Mouse (Mus musculus) thymus, adult 2 months (tissue): ENCODE data around the gene Zc3hc1. TPM values are rescaled to one million over a fixed set of nuclear protein-coding genes. Genes with fewer than 3 reads are reported as not detected.

ENCODE experiments used
- DNase-seq: peaks from one replicate; pipeline ENCODE4 v3.0.0; 2021
- H3K27ac ChIP-seq: fragments of 200-500 bp; 2 replicates; pipeline ENCODE4 v1.5.1; 2012; ENCODE audit warnings: low read length, control low read depth; ENCODE audit not compliant: control insufficient read depth, insufficient read depth
- H3K27me3 ChIP-seq: fragments of 200-500 bp; 2 replicates; pipeline ENCODE4 v1.6.1; 2012; ENCODE audit warnings: mild to moderate bottlenecking, low read length, moderate library complexity, mixed read lengths; ENCODE audit not compliant: control insufficient read depth, insufficient read depth
- H3K36me3 ChIP-seq: fragments of 200-500 bp; 2 replicates; pipeline ENCODE4 v1.6.1; 2012; ENCODE audit warnings: mild to moderate bottlenecking, low read length, moderate library complexity; ENCODE audit not compliant: control insufficient read depth, insufficient read depth
- H3K4me1 ChIP-seq: fragments of 200-500 bp; replicated peaks from 2 replicates; pipeline ENCODE4 v1.6.1; 2012; ENCODE audit warnings: low read length; ENCODE audit not compliant: control insufficient read depth, insufficient read depth
- H3K4me3 ChIP-seq: fragments of 200-500 bp; 2 replicates; pipeline ENCODE4 v1.5.1; 2012; ENCODE audit warnings: mild to moderate bottlenecking, low read length, control low read depth, moderate library complexity; ENCODE audit not compliant: control insufficient read depth, insufficient read depth
- CTCF ChIP-seq: fragments of 200-500 bp; IDR thresholded peaks from 2 replicates; pipeline ENCODE4 v1.5.1; 2012; ENCODE audit warnings: mild to moderate bottlenecking, control low read depth, low read length, moderate library complexity, borderline replicate concordance; ENCODE audit not compliant: control insufficient read depth, poor library complexity, insufficient read depth; ENCODE audit errors: extremely low read depth
- POLR2A ChIP-seq: fragments of 200-500 bp; IDR thresholded peaks from 2 replicates; pipeline ENCODE4 v1.6.1; 2012; ENCODE audit warnings: mild to moderate bottlenecking, low read length, control low read depth, moderate library complexity; ENCODE audit not compliant: control insufficient read depth, poor library complexity, insufficient read depth; ENCODE audit errors: extremely low read depth
- WGBS: fragments of 180-500 bp; shearing (Covaris S2); methylation state at CpG from one replicate; pipeline ENCODE4 v1.1.7; 2018; 5-methylcytosine and 5-hydroxymethylcytosine counted together
- polyA plus RNA-seq: library from polyadenylated mRNA; depleted of rRNA; stranded (reverse); fragments of >200 nt; gene quantifications from 2 replicates; pipeline ENCODE4 v1.2.3, GENCODE M21; 2012

Zc3hc1 gene
- polyA plus RNA-seq, 1 experiment: 27.3 TPM

GRCm38 (mm10) chr6:30374731-30375510 lies 15.9 kb downstream of the Zc3hc1 start:
- Histone ChIP-seq H3K27me3 (no peaks in the 10 kb centered on the region), H3K4me1 (no peaks in the 10 kb centered on the region), H3K36me3 (peaks cover 61% of the 10 kb centered on the region), H3K27ac (no peak overlapping the region), H3K4me3 (no peak overlapping the region)
- 96% methylated on average over 16 of the region's 16 CpGs for WGBS
- no peak for TF ChIP-seq POLR2A
- TF ChIP-seq CTCF: no peak
- no peak for DNase-seq

GRCm38 (mm10) chr6:30372627-30373369 lies 18.0 kb downstream of the Zc3hc1 start:
- Histone ChIP-seq H3K4me3 (no peak overlapping the region), H3K27ac (no peak overlapping the region), H3K36me3 (peaks cover 73% of the 10 kb centered on the region), H3K27me3 (no peaks in the 10 kb centered on the region), H3K4me1 (no peaks in the 10 kb centered on the region)
- DNase-seq: no peak
- no peak for TF ChIP-seq CTCF
- TF ChIP-seq POLR2A: no peak
- WGBS: 97% methylated on average over 17 of the region's 17 CpGs

- peaks cover 68% of the 10 kb centered on the region for H3K36me3 ChIP-seq
- H3K4me3 ChIP-seq: no peak overlapping the region
- no peaks in the 10 kb centered on the region for H3K4me1 ChIP-seq
- no peak overlapping the region for H3K27ac ChIP-seq
- DNase-seq: no peak
- TF ChIP-seq POLR2A (no peak), CTCF (no peak)
- no peaks in the 10 kb centered on the region for H3K27me3 ChIP-seq
- 90% methylated on average over 3 of the region's 3 CpGs for WGBS
These were observed 21.5 kb downstream of the Zc3hc1 start for GRCm38 (mm10) chr6:30369291-30369690.

- no peaks in the 10 kb centered on the region for H3K4me1 ChIP-seq
- WGBS: 82% methylated on average over 5 of the region's 5 CpGs
- peaks cover 22% of the 10 kb centered on the region for H3K36me3 ChIP-seq
- TF ChIP-seq CTCF (no peak), POLR2A (no peak)
- no peaks in the 10 kb centered on the region for H3K27me3 ChIP-seq
- no peak for DNase-seq
- H3K27ac ChIP-seq: no peak overlapping the region
- H3K4me3 ChIP-seq: no peak overlapping the region
These were observed 27.0 kb downstream of the Zc3hc1 start for GRCm38 (mm10) chr6:30363808-30364207.

GRCm38 (mm10) chr6:30359762-30360509 lies 30.9 kb downstream of the Zc3hc1 start:
- no peak for DNase-seq
- H3K27ac ChIP-seq: no peak overlapping the region
- no peaks in the 10 kb centered on the region for H3K27me3 ChIP-seq
- H3K4me3 ChIP-seq: no peak overlapping the region
- WGBS: 91% methylated on average over 12 of the region's 12 CpGs
- peaks cover 9% of the 10 kb centered on the region for H3K4me1 ChIP-seq
- no peaks in the 10 kb centered on the region for H3K36me3 ChIP-seq
- no peak for TF ChIP-seq CTCF
- TF ChIP-seq POLR2A: no peak

- DNase-seq: peak; percentile 85
- peaks cover 28% of the 10 kb centered on the region for H3K4me1 ChIP-seq
- WGBS: 27% methylated on average over 9 of the region's 9 CpGs
These were observed 33.2 kb downstream of the Zc3hc1 start for GRCm38 (mm10) chr6:30357561-30358177.

More at GRCm38 (mm10) chr6:30357561-30358177, 33.2 kb downstream of the Zc3hc1 start:
- Histone ChIP-seq H3K36me3 (no peaks in the 10 kb centered on the region), H3K27ac (no peak overlapping the region), H3K4me3 (no peak overlapping the region), H3K27me3 (no peaks in the 10 kb centered on the region)
- TF ChIP-seq POLR2A (no peak), CTCF (peak; percentile 56; the same call in 1 of the 2 replicates)
